Mouse (Mus musculus) embryonic facial prominence, embryonic 13.5 days (tissue): ENCODE results near the gene Dyrk1a. TPM values are rescaled to one million over a fixed set of nuclear protein-coding genes. Genes with fewer than 3 reads are reported as not detected.

Experiments used
- ATAC-seq: fragments of 200-750 bp; cut with Nextera tagmentation; 2 replicates; pipeline ENCODE4 v1.8.0; 2017; ENCODE audit warnings: low read depth; ENCODE audit not compliant: insufficient number of reproducible peaks, insufficient read depth, low FRiP score, low TSS enrichment
- H3K27ac ChIP-seq: fragments of 300-500 bp; sonication (generic); 2 replicates; pipeline ENCODE4 v1.5.1; 2015; ENCODE audit warnings: moderate library complexity, mild to moderate bottlenecking, inconsistent platforms
- H3K27me3 ChIP-seq: fragments of 300-500 bp; sonication (generic); 2 replicates; pipeline ENCODE4 v1.6.1; 2015; ENCODE audit warnings: mild to moderate bottlenecking, inconsistent platforms
- H3K36me3 ChIP-seq: fragments of 300-500 bp; sonication (generic); 2 replicates; pipeline ENCODE4 v1.6.1; 2015; ENCODE audit warnings: mild to moderate bottlenecking, inconsistent platforms
- H3K4me1 ChIP-seq: fragments of 300-500 bp; sonication (generic); 2 replicates; pipeline ENCODE4 v1.6.1; 2015; ENCODE audit warnings: inconsistent platforms
- H3K4me2 ChIP-seq: fragments of 300-500 bp; sonication (generic); 2 replicates; pipeline ENCODE4 v1.6.1; 2015; ENCODE audit warnings: moderate library complexity, mild to moderate bottlenecking, inconsistent platforms
- H3K4me3 ChIP-seq: fragments of 300-500 bp; sonication (generic); 2 replicates; pipeline ENCODE4 v1.5.1; 2015; ENCODE audit warnings: mild to moderate bottlenecking, inconsistent platforms
- H3K9ac ChIP-seq: fragments of 300-500 bp; sonication (generic); 2 replicates; pipeline ENCODE4 v1.6.1; 2015; ENCODE audit warnings: mild to moderate bottlenecking, inconsistent platforms
- H3K9me3 ChIP-seq: fragments of 300-500 bp; sonication (generic); 2 replicates; pipeline ENCODE4 v1.6.1; 2016; ENCODE audit warnings: inconsistent platforms
- WGBS: fragments of 180-500 bp; shearing (Covaris S2); methylation state at CpG from one replicate; pipeline ENCODE4 v1.1.7; 2015; ENCODE audit warnings: mixed read lengths; 5-methylcytosine and 5-hydroxymethylcytosine counted together
- polyA plus RNA-seq: library from polyadenylated mRNA; unstranded; fragments of >200 nt; fragmentation: Nextera tagmentation; extraction: Ambion mirVana; gene quantifications from 2 replicates; pipeline ENCODE4 v1.2.1, GENCODE M21; 2015

The Dyrk1a gene
- polyA plus RNA-seq, 1 experiment from 2014 or later = 11.0 TPM

DNA sequence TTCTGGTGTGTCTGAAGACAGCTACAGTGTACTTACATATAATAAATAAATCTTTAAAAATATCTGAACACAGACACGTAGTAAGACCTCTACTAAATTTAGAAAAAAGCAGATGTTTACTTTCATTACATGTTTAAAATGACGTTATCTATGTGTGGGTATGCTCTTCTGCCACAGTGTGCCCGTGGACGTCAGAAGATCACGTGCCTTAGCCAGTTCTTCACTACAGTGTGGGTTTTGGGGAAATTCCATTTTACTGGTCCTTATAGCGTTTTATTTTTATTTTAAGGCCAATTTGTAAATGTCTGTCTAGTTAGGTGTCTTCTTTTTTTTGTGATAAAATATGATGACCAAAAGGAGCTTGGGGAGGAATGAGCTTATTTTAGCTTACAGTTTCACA lies 47.4 kb downstream of the Dyrk1a start:
- Histone ChIP-seq H3K36me3 (peaks cover 18% of the 10 kb centered on the region), H3K4me2 (no peak overlapping the region), H3K9me3 (no peaks in the 10 kb centered on the region), H3K4me1 (peaks cover 17% of the 10 kb centered on the region), H3K27me3 (no peaks in the 10 kb centered on the region), H3K4me3 (no peak overlapping the region), H3K27ac (no peak overlapping the region), H3K9ac (no peak overlapping the region)
- no peak for ATAC-seq
- 91% methylated on average over 6 of the region's 6 CpGs for WGBS

DNA sequence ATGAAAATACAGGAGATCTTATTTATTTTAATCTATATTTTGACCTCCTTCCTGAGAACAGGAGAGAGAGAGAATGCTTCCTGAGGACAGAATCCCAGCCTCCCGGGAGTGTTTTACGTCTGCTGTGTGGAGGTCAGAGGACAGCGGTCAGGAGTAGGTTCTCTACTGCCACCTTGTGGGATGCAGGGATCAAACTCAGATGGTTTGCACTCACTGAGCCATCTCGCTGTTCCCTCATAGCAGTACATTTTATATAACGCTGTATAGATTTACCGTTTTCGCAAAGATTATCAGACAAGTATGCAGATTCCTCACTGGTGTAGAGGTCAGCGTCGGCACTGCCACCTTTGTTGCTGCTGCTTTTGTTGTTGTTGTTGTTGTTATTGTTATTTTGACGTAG lies 48.7 kb downstream of the Dyrk1a start:
- Histone ChIP-seq H3K4me3 (no peak overlapping the region), H3K4me1 (peaks cover 14% of the 10 kb centered on the region), H3K27me3 (no peaks in the 10 kb centered on the region), H3K36me3 (peaks cover 18% of the 10 kb centered on the region), H3K27ac (no peak overlapping the region), H3K9me3 (no peaks in the 10 kb centered on the region), H3K4me2 (no peak overlapping the region), H3K9ac (no peak overlapping the region)
- no peak for ATAC-seq
- WGBS = 54% methylated on average over 10 of the region's 10 CpGs

DNA sequence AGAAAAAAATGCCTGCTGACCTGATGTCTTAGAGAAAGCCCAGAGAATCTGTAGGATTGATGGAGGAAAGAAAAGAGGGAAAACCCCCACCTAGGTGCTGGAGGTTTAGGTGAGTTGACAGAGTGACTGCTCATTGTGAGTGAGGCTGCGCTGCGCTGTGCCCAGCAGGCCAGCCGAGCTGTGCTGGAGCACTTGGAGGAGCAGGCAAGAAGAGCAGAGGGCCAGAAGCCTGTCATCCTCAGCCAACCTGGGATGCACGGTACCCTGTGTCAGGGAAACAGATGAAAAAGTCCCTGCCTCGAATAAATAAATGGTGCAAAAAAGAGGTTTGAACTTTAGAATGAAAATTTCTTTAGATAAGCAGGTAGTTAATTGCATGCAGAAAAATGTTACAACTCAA lies 49.5 kb downstream of the Dyrk1a start:
- H3K9ac ChIP-seq = no peak overlapping the region
- no peak overlapping the region for H3K27ac ChIP-seq
- H3K4me2 ChIP-seq = no peak overlapping the region
- H3K4me1 ChIP-seq = peaks cover 9% of the 10 kb centered on the region
- no peaks in the 10 kb centered on the region for H3K27me3 ChIP-seq
- WGBS = 90% methylated on average over 5 of the region's 5 CpGs
- ATAC-seq = no peak
- H3K36me3 ChIP-seq = peaks cover 16% of the 10 kb centered on the region
- H3K4me3 ChIP-seq = no peak overlapping the region
- no peaks in the 10 kb centered on the region for H3K9me3 ChIP-seq

DNA sequence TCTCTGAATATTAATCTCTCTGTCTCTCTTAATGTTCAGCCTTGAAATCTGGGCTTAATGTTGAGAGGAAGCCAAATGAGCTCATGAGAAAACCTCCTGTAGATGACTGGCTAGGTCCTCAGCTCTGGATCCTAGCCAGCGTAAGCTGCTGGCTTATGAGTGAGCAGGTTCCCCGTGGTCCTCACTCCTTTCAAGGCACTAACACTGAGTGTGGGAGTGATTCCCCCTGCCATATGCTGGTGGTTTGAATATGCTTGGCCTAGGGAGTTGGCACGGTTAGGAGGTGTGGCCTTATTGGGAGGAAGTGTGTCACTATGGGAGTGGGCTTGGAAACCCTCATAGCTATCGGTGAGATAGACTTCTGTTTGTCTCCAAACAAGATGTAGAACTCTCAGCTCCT lies 55.1 kb downstream of the Dyrk1a start:
- Histone ChIP-seq H3K9me3 (no peaks in the 10 kb centered on the region), H3K9ac (no peak overlapping the region), H3K4me3 (no peak overlapping the region), H3K27me3 (no peaks in the 10 kb centered on the region), H3K4me1 (peaks cover 16% of the 10 kb centered on the region), H3K27ac (no peak overlapping the region), H3K4me2 (no peak overlapping the region), H3K36me3 (peaks cover 7% of the 10 kb centered on the region)
- 85% methylated on average over 4 of the region's 4 CpGs for WGBS
- ATAC-seq = no peak

DNA sequence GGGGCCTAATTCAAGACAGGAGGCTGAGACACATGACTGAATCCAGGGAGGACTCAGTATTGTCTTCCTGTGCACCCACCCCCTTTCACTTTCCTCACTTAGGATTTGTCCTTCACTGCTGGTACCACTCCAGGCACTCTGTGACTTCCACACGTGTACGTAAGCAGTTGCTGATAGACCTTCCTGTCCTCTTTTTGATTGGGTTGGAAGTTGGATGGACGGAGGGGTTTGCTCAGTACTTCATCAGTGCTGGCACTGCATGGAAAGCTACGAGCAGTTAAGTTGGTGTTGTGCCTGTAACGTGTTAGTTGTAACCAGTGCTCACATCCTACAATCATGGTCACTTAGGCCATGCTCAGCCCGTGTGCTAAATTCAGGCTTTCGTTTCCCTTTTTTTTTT lies 55.8 kb downstream of the Dyrk1a start:
- H3K27me3 ChIP-seq = no peaks in the 10 kb centered on the region
- no peak overlapping the region for H3K9ac ChIP-seq
- H3K4me3 ChIP-seq = no peak overlapping the region
- no peaks in the 10 kb centered on the region; the same call in 1 of the 2 replicates for H3K36me3 ChIP-seq
- no peaks in the 10 kb centered on the region for H3K9me3 ChIP-seq
- ATAC-seq = no peak
- H3K27ac ChIP-seq = no peak overlapping the region
- peaks cover 16% of the 10 kb centered on the region for H3K4me1 ChIP-seq
- WGBS = 87% methylated on average over 7 of the region's 7 CpGs
- no peak overlapping the region for H3K4me2 ChIP-seq

DNA sequence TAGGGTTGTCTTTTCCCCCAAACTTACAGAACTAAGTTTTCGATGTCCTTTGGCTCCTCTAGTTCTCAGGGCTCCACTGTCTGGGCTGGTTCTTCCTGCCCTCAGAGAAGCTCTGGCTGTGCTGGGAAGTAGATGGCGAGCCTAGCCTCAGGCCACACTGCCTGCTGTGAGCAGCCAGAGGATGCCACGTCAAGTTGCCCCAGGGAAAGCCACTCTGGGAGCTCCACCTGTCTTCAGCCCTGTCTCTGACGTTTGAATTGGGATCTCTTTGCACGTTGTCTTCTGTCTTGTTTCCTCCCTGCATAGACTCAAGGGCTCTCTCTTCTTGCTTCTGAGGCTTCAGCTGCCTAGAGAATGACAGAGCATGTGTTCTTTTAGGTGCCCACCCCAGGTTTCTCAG lies 57.9 kb downstream of the Dyrk1a start:
- no peak overlapping the region for H3K4me3 ChIP-seq
- no peaks in the 10 kb centered on the region for H3K9me3 ChIP-seq
- peaks cover 25% of the 10 kb centered on the region for H3K4me1 ChIP-seq
- H3K27me3 ChIP-seq = no peaks in the 10 kb centered on the region
- ATAC-seq = no peak
- no peak overlapping the region for H3K27ac ChIP-seq
- H3K4me2 ChIP-seq = no peak overlapping the region
- WGBS = 40% methylated on average over 5 of the region's 5 CpGs
- H3K36me3 ChIP-seq = no peaks in the 10 kb centered on the region; the same call in 1 of the 2 replicates
- no peak overlapping the region for H3K9ac ChIP-seq

DNA sequence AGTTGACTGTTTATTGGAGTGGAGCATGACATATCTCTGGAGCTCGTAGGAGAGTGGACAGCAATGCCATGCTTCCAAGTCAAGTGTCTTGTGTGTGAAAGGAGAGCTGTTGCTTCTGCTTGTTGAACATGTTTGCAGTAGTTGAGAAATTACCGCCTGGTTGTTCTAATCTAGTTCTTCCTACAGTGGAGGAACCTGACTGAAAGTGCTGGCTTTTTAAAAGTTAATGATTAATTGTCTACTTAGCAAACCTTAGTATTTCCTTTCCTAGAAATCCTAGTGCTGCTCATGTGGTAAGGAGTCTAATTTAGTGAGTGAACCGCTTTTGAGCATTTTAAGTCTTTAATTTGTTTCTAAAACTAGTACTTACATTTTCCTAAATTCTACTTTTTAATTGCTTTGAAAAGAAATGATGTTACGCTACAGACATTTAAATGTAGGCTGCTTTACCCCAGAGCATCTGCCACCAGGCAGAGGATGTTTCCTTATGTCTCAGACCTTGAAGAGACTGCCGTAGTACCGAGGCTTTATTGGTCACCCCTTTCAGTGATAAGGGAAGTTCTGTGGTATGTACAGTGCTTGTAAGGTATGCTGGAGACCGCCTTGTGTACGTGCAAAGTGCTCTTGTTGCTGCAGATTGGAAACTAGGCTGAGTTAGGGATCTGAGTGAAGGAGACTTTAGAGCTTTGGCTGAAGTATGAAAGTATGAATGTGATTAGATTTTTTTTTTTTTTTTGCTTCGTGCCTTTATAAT lies 59.3 kb downstream of the Dyrk1a start:
- Histone ChIP-seq H3K27ac (no peak overlapping the region), H3K9me3 (no peaks in the 10 kb centered on the region), H3K4me2 (no peak overlapping the region), H3K36me3 (no peaks in the 10 kb centered on the region; the same call in 1 of the 2 replicates), H3K9ac (no peak overlapping the region), H3K4me3 (no peak overlapping the region), H3K27me3 (no peaks in the 10 kb centered on the region), H3K4me1 (peaks cover 25% of the 10 kb centered on the region)
- 87% methylated on average over 9 of the region's 9 CpGs for WGBS
- ATAC-seq = no peak

DNA sequence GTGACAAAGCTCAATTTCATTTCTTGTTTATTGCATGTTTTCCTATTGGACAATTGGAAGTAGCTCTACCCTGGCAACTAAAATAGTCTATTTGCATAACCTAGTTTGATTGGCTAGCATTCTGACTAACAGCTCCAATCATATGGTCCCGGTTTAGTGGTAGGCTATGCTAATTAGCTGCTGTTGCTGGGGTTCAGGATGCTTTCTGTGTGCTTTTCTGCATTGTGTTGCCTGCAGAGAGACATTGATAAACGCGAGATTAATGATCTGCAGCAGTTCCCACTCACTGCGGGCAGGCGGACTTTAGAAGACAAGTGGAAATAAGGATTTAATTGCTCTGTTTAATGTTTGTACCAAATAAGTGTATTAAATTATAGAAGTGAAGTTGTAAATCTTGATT lies 62.2 kb downstream of the Dyrk1a start:
- Histone ChIP-seq H3K27ac (no peak overlapping the region), H3K9me3 (no peaks in the 10 kb centered on the region), H3K4me1 (peaks cover 14% of the 10 kb centered on the region), H3K36me3 (no peaks in the 10 kb centered on the region; the same call in 1 of the 2 replicates), H3K27me3 (no peaks in the 10 kb centered on the region), H3K4me3 (no peak overlapping the region), H3K9ac (no peak overlapping the region), H3K4me2 (peak overlapping the region; percentile 41)
- WGBS = 14% methylated on average over 5 of the region's 5 CpGs
- peak; percentile 94 for ATAC-seq

DNA sequence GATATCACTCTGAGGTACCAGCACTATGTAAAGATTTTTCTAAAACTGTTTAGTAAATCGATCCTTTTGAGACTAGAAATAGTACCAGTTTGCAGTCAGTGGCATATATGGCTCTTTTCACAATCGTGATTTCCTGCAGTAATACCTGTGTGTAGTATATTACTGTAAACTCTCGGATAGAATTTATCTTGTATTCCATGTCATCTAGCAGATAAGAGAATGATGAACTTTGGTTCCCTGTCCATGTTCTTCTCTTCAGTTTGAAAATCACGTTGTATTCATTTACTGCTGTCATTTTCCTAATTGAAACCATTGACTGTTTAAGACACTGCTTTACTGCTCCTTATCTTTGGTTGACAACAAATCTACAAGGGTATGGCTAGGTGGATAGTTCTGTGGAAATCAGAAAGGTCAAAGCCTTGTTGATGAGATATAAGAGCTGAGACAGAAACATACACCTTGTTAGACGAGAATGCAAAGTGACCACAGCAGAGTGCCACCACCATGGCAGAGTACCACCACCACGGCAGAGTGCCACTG lies 62.7 kb downstream of the Dyrk1a start:
- no peaks in the 10 kb centered on the region for H3K36me3 ChIP-seq
- WGBS = 66% methylated on average over 6 of the region's 6 CpGs
- no peak for ATAC-seq
- peaks cover 13% of the 10 kb centered on the region for H3K4me1 ChIP-seq
- no peak overlapping the region for H3K9ac ChIP-seq
- no peak overlapping the region for H3K4me3 ChIP-seq
- H3K27me3 ChIP-seq = no peaks in the 10 kb centered on the region
- no peaks in the 10 kb centered on the region for H3K9me3 ChIP-seq
- peak overlapping the region; percentile 41; the same call in 1 of the 2 replicates for H3K4me2 ChIP-seq
- H3K27ac ChIP-seq = no peak overlapping the region

DNA sequence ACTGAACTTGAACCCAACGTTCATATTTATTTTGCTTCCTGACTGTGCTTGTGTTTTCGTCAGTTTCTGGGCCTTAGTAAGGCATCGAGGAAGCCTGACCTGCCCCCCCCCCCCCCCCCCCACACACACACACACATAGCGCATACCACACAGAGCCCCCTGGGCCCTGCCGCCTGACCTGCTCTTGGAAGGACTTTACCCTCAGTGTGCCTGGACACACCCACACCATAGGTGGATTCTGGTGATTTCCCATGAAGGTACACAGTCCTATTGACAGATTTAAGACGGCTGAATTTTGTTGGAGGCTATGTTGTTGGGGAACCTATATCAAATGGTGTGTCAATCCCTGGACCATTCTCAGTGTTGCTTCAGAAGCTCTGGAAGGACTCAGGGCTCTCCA lies 63.2 kb downstream of the Dyrk1a start:
- Histone ChIP-seq H3K4me2 (no peak overlapping the region), H3K36me3 (no peaks in the 10 kb centered on the region)

DNA sequence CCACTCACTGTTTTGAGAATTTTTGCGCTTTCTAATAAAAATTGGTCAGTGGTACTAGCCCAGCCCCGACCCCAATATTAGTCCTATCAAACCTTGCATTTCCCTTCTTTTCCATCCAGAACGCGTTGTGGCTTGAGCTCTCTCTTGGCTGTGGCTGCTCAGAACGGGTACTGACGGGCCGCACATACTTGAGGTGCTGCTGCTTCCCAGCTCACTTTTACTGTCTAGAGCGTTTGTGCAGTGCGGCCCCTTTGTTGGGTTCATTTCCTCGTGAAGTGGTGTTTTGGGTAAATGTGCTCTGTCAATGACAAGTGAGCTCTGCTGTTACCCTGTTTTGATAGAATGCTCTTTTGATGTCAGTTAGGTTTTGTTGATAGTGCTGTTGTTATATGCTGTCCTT lies 67.6 kb downstream of the Dyrk1a start:
- no peaks in the 10 kb centered on the region for H3K9me3 ChIP-seq
- H3K27ac ChIP-seq = no peak overlapping the region
- WGBS = 67% methylated on average over 10 of the region's 10 CpGs
- no peak overlapping the region; the same call in 1 of the 2 replicates for H3K4me2 ChIP-seq
- H3K9ac ChIP-seq = no peak overlapping the region
- H3K4me3 ChIP-seq = no peak overlapping the region
- no peaks in the 10 kb centered on the region for H3K27me3 ChIP-seq
- peaks cover 11% of the 10 kb centered on the region; the same call in 1 of the 2 replicates for H3K36me3 ChIP-seq
- ATAC-seq = no peak
- peaks cover 8% of the 10 kb centered on the region for H3K4me1 ChIP-seq

More for the DNA sequence above, 63.2 kb downstream of the Dyrk1a start:
- no peak overlapping the region for H3K27ac ChIP-seq
- peaks cover 14% of the 10 kb centered on the region for H3K4me1 ChIP-seq
- no peak for ATAC-seq
- no peaks in the 10 kb centered on the region for H3K27me3 ChIP-seq
- no peaks in the 10 kb centered on the region for H3K9me3 ChIP-seq
- 81% methylated on average over 6 of the region's 6 CpGs for WGBS
- H3K4me3 ChIP-seq = no peak overlapping the region
- no peak overlapping the region for H3K9ac ChIP-seq

DNA sequence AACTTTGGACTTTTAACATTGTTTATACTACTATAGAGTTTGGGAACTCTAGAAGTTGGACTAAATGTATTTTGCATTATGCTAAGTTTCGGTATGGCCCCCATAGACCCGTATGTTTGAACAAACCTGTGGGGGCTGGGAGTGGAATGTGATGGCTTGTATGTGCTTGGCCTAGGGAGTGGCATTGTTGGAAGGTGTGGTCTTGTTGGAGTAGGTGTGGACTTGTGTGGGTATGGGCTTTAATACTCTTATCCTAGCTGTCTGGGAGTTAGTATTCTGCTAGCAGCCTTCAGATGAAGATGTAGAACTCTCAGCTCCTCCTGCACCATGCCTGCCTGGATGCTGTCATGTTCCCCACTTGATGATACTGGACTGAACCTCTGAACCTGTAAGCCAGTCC lies 72.0 kb downstream of the Dyrk1a start:
- no peaks in the 10 kb centered on the region for H3K27me3 ChIP-seq
- H3K27ac ChIP-seq = no peak overlapping the region
- ATAC-seq = no peak
- H3K4me1 ChIP-seq = peaks cover 10% of the 10 kb centered on the region
- no peak overlapping the region for H3K4me3 ChIP-seq
- no peaks in the 10 kb centered on the region for H3K9me3 ChIP-seq
- H3K9ac ChIP-seq = no peak overlapping the region
- WGBS = 95% methylated on average over 2 of the region's 2 CpGs
- H3K4me2 ChIP-seq = no peak overlapping the region
- peaks cover 11% of the 10 kb centered on the region; the same call in 1 of the 2 replicates for H3K36me3 ChIP-seq
